Mouse (Mus musculus): Measurements from ENCODE around the gene Carmil3. TPM values are rescaled to one million over a fixed set of nuclear protein-coding genes. Genes with fewer than 3 reads are reported as not detected.

Carmil3 gene
- polyA plus RNA-seq (2015; fragmentation: Nextera tagmentation; extraction: Ambion mirVana) = 0.44 and 0.66 TPM in 2 replicates

GRCm38 (mm10) chr14:55490361-55491201, at the start of gene Carmil3:
TSS of gene Carmil3 (plus strand) at chr14:55490651.

GRCm38 (mm10) chr14:55478651-55479599, 11.5 kb upstream of the Carmil3 start, which contains the start of gene Dhrs4:
TSS of gene Dhrs4 (plus strand) at chr14:55478758.

GRCm38 (mm10) chr14:55510125-55510731, 19.8 kb downstream of the Carmil3 start, which contains the start of gene Cpne6:
TSS of gene Cpne6 (plus strand) at chr14:55510445.

GRCm38 (mm10) chr14:55524785-55525184, 34.3 kb downstream of the Carmil3 start, which contains the start of gene Nrl:
TSS of gene Nrl (minus strand) at chr14:55524981.

GRCm38 (mm10) chr14:55540067-55540786, 49.8 kb downstream of the Carmil3 start, which contains the start of gene Pck2:
TSS of gene Pck2 (plus strand) at chr14:55540266.

Other genes with a start within 250 kb of the Carmil3 start
- gene Dhrs4, start 11.9 kb upstream of the Carmil3 start, polyA plus RNA-seq (2015; fragmentation: Nextera tagmentation; extraction: Ambion mirVana) = 21.7 and 34.9 TPM in 2 replicates
- gene Cpne6, start 19.8 kb downstream of the Carmil3 start, polyA plus RNA-seq (2015; fragmentation: Nextera tagmentation; extraction: Ambion mirVana) = not detected in 2 replicates
- gene Nrl, start 34.3 kb downstream of the Carmil3 start, polyA plus RNA-seq (2015; fragmentation: Nextera tagmentation; extraction: Ambion mirVana) = not detected in 2 replicates
- gene Pck2, start 49.6 kb downstream of the Carmil3 start, polyA plus RNA-seq (2015; fragmentation: Nextera tagmentation; extraction: Ambion mirVana) = 15.8 and 17.4 TPM in 2 replicates
- gene Dcaf11, start 69.4 kb downstream of the Carmil3 start, polyA plus RNA-seq (2015; fragmentation: Nextera tagmentation; extraction: Ambion mirVana) = 45.2 and 45.3 TPM in 2 replicates
- gene A730061H03Rik, start 69.8 kb downstream of the Carmil3 start, polyA plus RNA-seq (2015; fragmentation: Nextera tagmentation; extraction: Ambion mirVana) = 1.2 and 1.5 TPM in 2 replicates
- gene Fitm1, start 85.0 kb downstream of the Carmil3 start, polyA plus RNA-seq (2015; fragmentation: Nextera tagmentation; extraction: Ambion mirVana) = 342 and 394 TPM in 2 replicates
- 88.6 and 106 TPM in 2 replicates for gene Psme1, start 87.5 kb downstream of the Carmil3 start, polyA plus RNA-seq (2015; fragmentation: Nextera tagmentation; extraction: Ambion mirVana)
- 63.2 and 67.4 TPM in 2 replicates for gene Emc9, start 94.7 kb downstream of the Carmil3 start, polyA plus RNA-seq (2015; fragmentation: Nextera tagmentation; extraction: Ambion mirVana)
- gene Psme2, start 100.5 kb downstream of the Carmil3 start, polyA plus RNA-seq (2015; fragmentation: Nextera tagmentation; extraction: Ambion mirVana) = 186 and 262 TPM in 2 replicates
- gene Rnf31, start 101.1 kb downstream of the Carmil3 start, polyA plus RNA-seq (2015; fragmentation: Nextera tagmentation; extraction: Ambion mirVana) = 10.3 and 13.4 TPM in 2 replicates
- 11.4 and 12.2 TPM in 2 replicates for gene Irf9, start 112.9 kb downstream of the Carmil3 start, polyA plus RNA-seq (2015; fragmentation: Nextera tagmentation; extraction: Ambion mirVana)
- 1.8 and 1.9 TPM in 2 replicates for gene Rec8, start 127.4 kb downstream of the Carmil3 start, polyA plus RNA-seq (2015; fragmentation: Nextera tagmentation; extraction: Ambion mirVana)
- 52.7 and 61.0 TPM in 2 replicates for gene Ipo4, start 145.3 kb downstream of the Carmil3 start, polyA plus RNA-seq (2015; fragmentation: Nextera tagmentation; extraction: Ambion mirVana)
- 1.3 and 2.0 TPM in 2 replicates for gene Gm49378, start 147.2 kb downstream of the Carmil3 start, polyA plus RNA-seq (2015; fragmentation: Nextera tagmentation; extraction: Ambion mirVana)
- gene Tm9sf1, start 153.2 kb downstream of the Carmil3 start, polyA plus RNA-seq (2015; fragmentation: Nextera tagmentation; extraction: Ambion mirVana) = 48.0 and 52.2 TPM in 2 replicates
- 0.24 and 0.32 TPM in 2 replicates for gene Tssk4, start 159.5 kb downstream of the Carmil3 start, polyA plus RNA-seq (2015; fragmentation: Nextera tagmentation; extraction: Ambion mirVana)
- 29.8 and 35.3 TPM in 2 replicates for gene Mdp1, start 169.9 kb downstream of the Carmil3 start, polyA plus RNA-seq (2015; fragmentation: Nextera tagmentation; extraction: Ambion mirVana)
- gene Gmpr2, start 181.3 kb downstream of the Carmil3 start, polyA plus RNA-seq (2015; fragmentation: Nextera tagmentation; extraction: Ambion mirVana) = 15.1 and 16.5 TPM in 2 replicates
- gene Nedd8, start 181.5 kb downstream of the Carmil3 start, polyA plus RNA-seq (2015; fragmentation: Nextera tagmentation; extraction: Ambion mirVana) = 356 and 376 TPM in 2 replicates
- gene Tinf2, start 191.2 kb downstream of the Carmil3 start, polyA plus RNA-seq (2015; fragmentation: Nextera tagmentation; extraction: Ambion mirVana) = 14.2 and 15.0 TPM in 2 replicates
- 0.35 and 1.9 TPM in 2 replicates for gene Tgm1, start 223.3 kb downstream of the Carmil3 start, polyA plus RNA-seq (2015; fragmentation: Nextera tagmentation; extraction: Ambion mirVana)
- gene Rabggta, start 231.6 kb downstream of the Carmil3 start, polyA plus RNA-seq (2015; fragmentation: Nextera tagmentation; extraction: Ambion mirVana) = 12.8 and 13.3 TPM in 2 replicates